Mouse (Mus musculus) neural tube, embryonic 10.5 days (tissue): ENCODE measurements at regions not wholly inside any gene's neighbourhood (a gene's known extent, or its start where the extent isn't known, plus 50 kb on each side); places are given as distances from the start of the nearest gene placed in this dataset.
"Not testable (repeated sequence)": the region's sequence is repeated elsewhere in the genome, so short reads cannot be mapped to it uniquely, and the experiment has no call there.

Experiments used
- DNase-seq: peaks from one replicate; pipeline ENCODE4 v3.0.0-alpha.2; 2017; ENCODE audit warnings: low spot score; ENCODE audit errors: extremely low spot score

DNA sequence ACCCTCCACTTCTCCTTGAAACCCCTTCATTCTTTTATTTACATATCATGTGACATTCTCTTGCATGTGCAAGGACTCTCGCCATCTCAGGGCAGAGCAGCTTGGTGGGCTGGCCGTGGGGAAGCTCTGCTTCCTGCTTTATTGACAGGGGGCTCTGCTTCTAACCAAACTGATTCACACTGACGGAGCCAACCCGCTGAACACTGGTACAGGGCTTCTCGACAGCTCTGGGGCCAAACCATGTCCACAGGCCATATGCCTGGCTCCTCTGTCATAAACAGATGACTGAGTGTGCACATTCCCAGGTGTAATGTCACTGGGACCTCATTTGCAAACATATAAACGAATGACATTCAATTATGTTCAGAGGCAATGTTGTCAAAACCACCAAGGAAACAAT lies 800.7 kb downstream of the Ttll7 start:
- no peak for DNase-seq

DNA sequence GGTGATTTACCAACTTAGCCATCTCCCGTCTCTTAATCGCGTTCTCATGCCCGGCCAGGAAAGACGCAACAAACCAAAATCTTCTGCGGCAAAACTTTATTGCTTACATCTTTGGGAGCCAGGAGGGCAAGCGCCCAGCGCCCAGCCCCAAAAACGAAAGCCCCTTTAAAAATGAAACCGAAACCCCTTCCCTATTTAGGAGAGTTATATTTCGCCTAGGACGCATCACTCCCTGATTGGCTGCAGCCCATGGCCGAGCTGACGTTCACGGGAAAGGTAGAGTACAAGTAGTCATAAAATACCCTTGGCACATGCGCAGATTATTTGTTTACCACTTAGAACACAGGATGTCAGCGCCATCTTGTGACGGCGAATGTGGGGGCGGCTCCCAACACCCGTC lies 783.3 kb downstream of the Ttll7 start:
- not testable (repeated sequence) for DNase-seq

DNA sequence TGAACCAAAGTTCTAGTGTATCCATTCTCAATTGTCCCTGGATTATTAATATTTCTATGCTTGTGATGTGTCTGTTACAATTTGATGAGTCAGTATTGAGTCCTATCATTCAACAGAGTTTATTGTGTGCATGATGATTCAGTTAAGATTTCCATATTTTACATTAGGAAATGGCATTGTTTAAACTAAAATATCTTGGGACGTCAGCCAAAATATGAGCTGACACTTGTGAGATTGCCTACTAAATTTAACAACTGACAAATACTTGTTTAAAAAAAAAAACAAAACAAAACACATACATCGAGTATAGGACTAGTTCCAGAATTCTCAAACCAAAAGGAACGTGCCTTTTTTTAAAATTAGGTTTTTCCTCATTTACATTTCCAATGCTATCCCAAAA lies 779.0 kb downstream of the Ttll7 start:
- no peak for DNase-seq

DNA sequence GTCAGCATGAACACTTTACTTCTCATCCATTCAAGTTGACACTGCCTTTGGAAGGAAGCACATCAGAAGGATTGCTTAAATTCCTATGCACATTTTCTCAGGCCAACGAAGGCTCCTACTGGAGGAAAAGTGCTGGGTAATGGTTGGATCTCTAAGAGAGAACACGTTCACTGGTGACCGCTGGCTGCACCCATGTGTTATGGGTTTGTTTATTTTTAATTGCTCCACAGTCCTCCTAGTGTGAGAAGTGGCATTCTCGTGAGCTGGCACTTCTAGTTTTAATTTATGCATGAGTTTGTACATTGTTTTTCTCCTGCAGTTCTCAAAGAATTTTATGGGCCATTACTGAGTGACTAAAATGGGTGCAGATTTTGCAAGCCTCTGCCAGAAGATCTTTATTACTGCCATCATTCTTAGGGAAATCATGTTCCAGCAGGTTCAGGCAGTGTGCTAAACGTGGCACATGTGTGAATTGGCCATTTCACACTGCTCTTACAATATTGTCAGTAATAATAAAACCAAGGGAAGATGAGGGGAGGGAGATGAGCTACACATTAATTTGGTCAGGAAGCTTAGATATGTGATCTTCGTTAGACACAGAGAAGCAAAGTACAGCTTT lies 731.6 kb downstream of the Ttll7 start:
- DNase-seq, result no peak

DNA sequence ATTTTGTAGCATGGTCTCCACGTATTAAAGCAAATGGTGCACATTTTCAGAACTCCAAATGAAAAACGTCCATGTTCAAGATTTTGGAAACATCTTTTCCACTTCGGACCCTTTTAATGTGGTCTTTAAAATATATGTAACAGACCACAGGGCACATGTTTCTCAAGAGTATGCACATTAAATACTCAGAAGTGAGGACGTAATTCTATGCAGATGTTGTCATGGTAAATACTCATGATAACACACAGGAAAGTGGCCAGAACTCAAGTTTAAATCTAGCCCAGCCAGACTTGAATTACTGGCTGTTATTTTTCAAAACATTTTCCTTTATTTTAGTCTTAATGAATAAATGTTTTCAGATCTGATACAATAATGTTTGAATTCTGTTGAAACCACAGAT lies 719.7 kb downstream of the Ttll7 start:
- DNase-seq, result no peak

DNA sequence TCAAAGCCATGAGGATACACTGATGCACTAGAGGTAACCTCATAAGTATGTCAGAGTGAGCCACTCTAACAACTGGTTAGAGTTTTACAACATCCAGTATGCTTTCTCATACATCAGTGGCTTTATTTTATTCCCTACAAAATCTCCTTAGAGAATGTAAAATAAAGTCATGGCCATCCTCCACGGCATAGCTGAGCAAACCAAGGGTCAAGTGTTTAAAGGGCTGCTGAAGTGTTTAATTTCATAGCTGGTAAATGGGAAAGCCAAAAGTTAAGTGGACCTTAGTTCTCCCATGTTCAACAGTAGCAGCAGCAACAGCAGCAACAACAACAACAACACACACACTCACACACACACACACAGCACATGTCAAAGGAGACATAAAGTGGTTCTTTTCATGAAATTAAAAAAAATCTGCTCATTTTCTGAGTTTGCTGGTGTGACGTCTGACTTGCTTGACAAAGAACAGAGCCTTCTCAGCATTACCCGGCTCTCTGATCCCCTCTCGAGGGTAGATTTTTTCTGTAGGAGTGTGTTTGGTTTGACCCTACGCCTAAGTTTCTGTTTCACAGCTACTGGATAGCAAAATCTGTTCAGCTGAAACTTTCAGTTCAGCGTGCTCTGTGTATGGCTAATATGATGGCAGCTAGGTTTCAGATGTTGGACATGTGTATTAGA lies 693.3 kb downstream of the Ttll7 start:
- DNase-seq, result no peak

DNA sequence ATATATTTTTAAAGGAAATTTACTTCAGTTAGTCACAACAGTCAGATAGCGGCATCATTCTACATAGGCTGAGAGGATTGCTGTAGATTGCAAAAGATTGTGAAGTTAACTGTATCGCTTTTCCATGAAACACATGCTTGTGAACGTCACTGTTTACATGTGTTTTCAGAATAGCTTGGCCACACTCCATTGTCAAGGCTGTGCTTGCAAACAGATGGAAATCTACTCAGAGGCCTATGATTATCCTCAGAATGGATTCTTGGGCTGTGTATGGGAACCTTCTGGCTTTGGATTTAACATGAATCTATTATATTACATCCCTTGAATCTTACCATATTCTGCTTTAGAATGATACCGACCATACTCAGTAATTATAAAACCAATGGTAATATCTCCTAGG lies 690.1 kb downstream of the Ttll7 start:
- no peak for DNase-seq

DNA sequence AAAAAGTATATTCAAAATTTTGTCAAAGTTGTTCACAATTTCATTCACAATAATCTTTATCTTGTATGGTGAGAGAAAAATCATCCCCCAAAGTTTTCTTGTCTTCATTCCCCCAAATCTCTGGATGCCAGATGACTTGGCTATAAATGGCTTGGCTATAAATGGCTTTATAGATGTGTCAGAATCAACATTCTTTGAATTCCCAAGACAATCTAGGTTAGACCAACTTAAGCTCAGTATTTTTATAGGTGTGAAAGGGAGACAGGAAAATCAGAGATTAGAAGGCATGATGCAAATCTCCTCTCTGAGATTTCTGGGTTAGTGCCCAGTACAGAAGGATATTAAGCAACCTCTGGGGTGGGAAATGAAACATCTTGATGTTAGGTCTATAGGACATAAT lies 685.4 kb downstream of the Ttll7 start:
- DNase-seq, result no peak

DNA sequence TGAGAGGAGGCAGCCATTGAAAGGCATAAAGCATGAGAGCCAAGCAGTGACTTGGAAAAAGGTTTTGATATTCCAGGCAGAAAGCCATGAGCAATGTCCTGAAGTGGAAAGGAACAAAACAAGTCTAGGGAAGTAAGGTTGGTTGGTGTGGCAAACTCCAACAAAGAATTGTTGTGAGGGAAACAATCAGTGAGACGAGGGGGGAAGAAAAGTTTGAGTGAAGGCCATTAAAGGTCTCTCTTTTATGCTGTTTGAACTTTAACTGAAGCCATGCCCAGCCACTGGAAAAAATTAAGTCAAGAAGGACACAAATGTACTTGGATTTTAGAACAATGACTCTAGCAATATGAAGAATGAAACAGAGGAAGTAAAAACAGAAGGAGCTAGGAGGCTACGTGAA lies 680.0 kb downstream of the Ttll7 start:
- no peak for DNase-seq

DNA sequence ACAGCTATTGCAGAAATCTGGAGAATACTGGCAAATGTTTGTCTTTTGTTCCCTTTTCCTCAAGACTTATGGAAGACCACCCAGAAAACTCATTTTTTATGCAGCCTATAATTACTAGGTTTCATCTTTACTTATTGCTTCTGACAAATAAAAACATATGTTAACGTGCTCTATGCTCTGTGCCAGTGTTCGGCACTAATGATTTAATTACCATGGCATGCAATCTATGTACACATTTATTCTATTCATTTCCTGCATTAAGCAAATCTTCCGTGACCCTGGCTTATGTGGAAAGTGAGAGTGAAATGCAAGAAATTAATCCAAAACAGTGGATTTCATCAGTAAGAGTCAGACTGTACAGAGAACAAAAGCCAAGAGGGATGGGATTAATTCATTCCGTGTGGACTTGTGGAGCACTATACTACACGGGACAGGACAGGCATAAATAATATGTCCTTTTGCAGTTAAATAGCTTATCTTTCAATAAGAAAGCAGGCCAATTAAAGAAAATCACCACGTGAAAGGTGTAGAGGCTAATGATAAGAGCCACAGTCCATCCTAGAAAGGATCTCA lies 679.5 kb downstream of the Ttll7 start:
- DNase-seq, result no peak
